Mouse (Mus musculus): ENCODE data around the gene Odf2l.

Odf2l gene

GRCm38 (mm10) chr3:145142925-145143324 lies 24.5 kb downstream of the Odf2l start:
- no peak for DNase-seq

- DNase-seq, result no peak
These were observed 25.5 kb downstream of the Odf2l start for GRCm38 (mm10) chr3:145143856-145144255.

- DNase-seq, result no peak
These were observed 28.5 kb downstream of the Odf2l start for GRCm38 (mm10) chr3:145146871-145147270.

- DNase-seq, result no peak
These were observed 29.1 kb downstream of the Odf2l start for GRCm38 (mm10) chr3:145147483-145147882.

- no peak for DNase-seq
These were observed 29.6 kb downstream of the Odf2l start for GRCm38 (mm10) chr3:145147952-145148351.

- DNase-seq, result no peak
These were observed 32.7 kb downstream of the Odf2l start for GRCm38 (mm10) chr3:145151092-145151491.

GRCm38 (mm10) chr3:145151933-145152332 lies 33.5 kb downstream of the Odf2l start:
- no peak for DNase-seq

- DNase-seq, result no peak
These were observed 38.5 kb downstream of the Odf2l start for GRCm38 (mm10) chr3:145156883-145157282.

- DNase-seq, result no peak
These were observed 40.1 kb downstream of the Odf2l start for GRCm38 (mm10) chr3:145158441-145158840.

GRCm38 (mm10) chr3:145166741-145167140 lies 48.4 kb downstream of the Odf2l start:
- no peak for DNase-seq

GRCm38 (mm10) chr3:145167766-145168165 lies 49.4 kb downstream of the Odf2l start:
- DNase-seq, result no peak

- no peak for DNase-seq
These were observed 50.7 kb downstream of the Odf2l start for GRCm38 (mm10) chr3:145168844-145169696.

- no peak for DNase-seq
These were observed 51.6 kb downstream of the Odf2l start for GRCm38 (mm10) chr3:145170028-145170427.

GRCm38 (mm10) chr3:145170604-145171389 lies 52.4 kb downstream of the Odf2l start:
- DNase-seq, result no peak

- no peak for DNase-seq
These were observed 53.1 kb downstream of the Odf2l start for GRCm38 (mm10) chr3:145171390-145172060.

GRCm38 (mm10) chr3:145184645-145185044 lies 66.3 kb downstream of the Odf2l start:
- no peak for DNase-seq

GRCm38 (mm10) chr3:145191972-145192371 lies 73.6 kb downstream of the Odf2l start:
- no peak for DNase-seq

GRCm38 (mm10) chr3:145195240-145195923 lies 77.0 kb downstream of the Odf2l start:
- no peak for DNase-seq

- DNase-seq, result no peak
These were observed 79.7 kb downstream of the Odf2l start for GRCm38 (mm10) chr3:145198050-145198449.
